Mouse (Mus musculus) MEL (cell line): ENCODE results near the gene Prkch. TPM values are rescaled to one million over a fixed set of nuclear protein-coding genes. Genes with fewer than 3 reads are reported as not detected.

ENCODE experiments used
- DNase-seq: peaks from one replicate; pipeline ENCODE4 v3.0.0; 2011; ENCODE audit warnings: low read depth, low spot score
- H3K27ac ChIP-seq: 2 replicates; pipeline ENCODE4 v1.5.1; 2012; ENCODE audit warnings: low read depth, mild to moderate bottlenecking, control low read depth, low read length, moderate library complexity; ENCODE audit not compliant: control insufficient read depth
- H3K27me3 ChIP-seq, 2 experiments: fragments of 150-350 bp in 1 of 2; sonication (generic) in 1 of 2; 2 replicates each; pipeline ENCODE4 v1.6.1; 2012; ENCODE audit warnings: low read length in 2 of 2, mild to moderate bottlenecking in 2 of 2, improper control_type of control experiment in 1 of 2, moderate library complexity in 1 of 2; ENCODE audit not compliant: insufficient read depth in 2 of 2, control insufficient read depth in 1 of 2
- H3K36me3 ChIP-seq, 2 experiments: 2 replicates each; pipeline ENCODE4 v1.6.1; 2012 to 2014; ENCODE audit warnings: low read length in 2 of 2, improper control_type of control experiment in 1 of 2, inconsistent platforms in 1 of 2, mild to moderate bottlenecking in 1 of 2; ENCODE audit not compliant: insufficient read depth in 2 of 2, control insufficient read depth in 1 of 2
- H3K4me1 ChIP-seq, 2 experiments: fragments of 150-350 bp in 1 of 2; sonication (generic) in 1 of 2; 2 replicates each; pipeline ENCODE4 v1.6.1; 2012; ENCODE audit warnings: low read length in 2 of 2, improper control_type of control experiment in 1 of 2, mild to moderate bottlenecking in 1 of 2; ENCODE audit not compliant: insufficient read depth in 2 of 2, control insufficient read depth in 1 of 2
- H3K4me3 ChIP-seq, 2 experiments: fragments of 150-350 bp in 1 of 2; sonication (generic) in 1 of 2; 2 replicates each; pipeline ENCODE4 v1.5.1; 2012; ENCODE audit warnings: low read depth in 2 of 2, low read length in 2 of 2, mild to moderate bottlenecking in 2 of 2, moderate library complexity in 2 of 2, control low read depth in 1 of 2, improper control_type of control experiment in 1 of 2; ENCODE audit not compliant: control insufficient read depth in 1 of 2, insufficient read depth in 1 of 2
- H3K79me2 ChIP-seq: 2 replicates; pipeline ENCODE4 v1.6.1; 2012; ENCODE audit warnings: mild to moderate bottlenecking, low read length, moderate library complexity; ENCODE audit not compliant: control insufficient read depth, poor library complexity, insufficient read depth
- H3K9ac ChIP-seq: 2 replicates; pipeline ENCODE4 v1.6.1; 2012; ENCODE audit warnings: low read depth, mild to moderate bottlenecking, control low read depth, low read length, moderate library complexity; ENCODE audit not compliant: control insufficient read depth, poor library complexity, severe bottlenecking
- H3K9me3 ChIP-seq: fragments of 150-350 bp; sonication (generic); replicated peaks from 2 replicates; pipeline ENCODE4 v1.6.1; 2012; ENCODE audit warnings: mild to moderate bottlenecking, low read length, improper control_type of control experiment, moderate library complexity; ENCODE audit not compliant: insufficient read depth
- CTCF ChIP-seq, 3 experiments: IDR thresholded peaks in 2 of 3; conservative IDR thresholded peaks in 1 of 3; 2 replicates each; pipeline ENCODE4 v1.5.1; 2011 to 2012; ENCODE audit warnings: low read length in 3 of 3, low read depth in 2 of 3, mild to moderate bottlenecking in 2 of 3, improper control_type of control experiment in 1 of 3, inconsistent platforms in 1 of 3, mixed read lengths in 1 of 3, moderate library complexity in 1 of 3; ENCODE audit not compliant: control insufficient read depth in 1 of 3, insufficient read depth in 1 of 3, poor library complexity in 1 of 3, severe bottlenecking in 1 of 3
- E2F4 ChIP-seq: IDR thresholded peaks from 2 replicates; pipeline ENCODE4 v1.6.1; 2011; ENCODE audit warnings: low read depth, low read length, improper control_type of control experiment, borderline replicate concordance
- ELF1 ChIP-seq: IDR thresholded peaks from 2 replicates; pipeline ENCODE4 v1.6.1; 2014; ENCODE audit warnings: low read depth, mild to moderate bottlenecking, inconsistent platforms, low read length, improper control_type of control experiment, moderate library complexity
- EP300 ChIP-seq, 2 experiments: IDR thresholded peaks; 2 replicates each; pipeline ENCODE4 v1.6.1; 2011; ENCODE audit warnings: improper control_type of control experiment in 2 of 2, low read length in 2 of 2, low read depth in 1 of 2, mild to moderate bottlenecking in 1 of 2
- ETS1 ChIP-seq: IDR thresholded peaks from 2 replicates; pipeline ENCODE4 v1.6.1; 2012; ENCODE audit warnings: low read depth, mild to moderate bottlenecking, inconsistent platforms, low read length, improper control_type of control experiment, moderate library complexity
- JUND ChIP-seq: IDR thresholded peaks from 2 replicates; pipeline ENCODE4 v1.6.1; 2011; ENCODE audit warnings: low read depth, mild to moderate bottlenecking, improper control_type of control experiment, low read length
- KAT2A ChIP-seq: conservative IDR thresholded peaks from 2 replicates; pipeline ENCODE4 v1.6.1; 2012; ENCODE audit warnings: low read depth, low read length, improper control_type of control experiment, inconsistent platforms
- MAX ChIP-seq: IDR thresholded peaks from 2 replicates; pipeline ENCODE4 v1.6.1; 2011; ENCODE audit warnings: low read length, improper control_type of control experiment
- MAZ ChIP-seq: IDR thresholded peaks from 2 replicates; pipeline ENCODE4 v1.6.1; 2012; ENCODE audit warnings: low read depth, mild to moderate bottlenecking, inconsistent platforms, low read length, improper control_type of control experiment
- MYB ChIP-seq: IDR thresholded peaks from 2 replicates; pipeline ENCODE4 v1.6.1; 2011; ENCODE audit warnings: mild to moderate bottlenecking, low read depth, low read length, improper control_type of control experiment
- MYC ChIP-seq: IDR thresholded peaks from 2 replicates; pipeline ENCODE4 v1.6.1; 2011; ENCODE audit warnings: low read depth, mild to moderate bottlenecking, low read length, improper control_type of control experiment, moderate library complexity
- NELFE ChIP-seq: IDR thresholded peaks from 2 replicates; pipeline ENCODE4 v1.6.1; 2011; ENCODE audit warnings: low read depth, low read length, improper control_type of control experiment
- POLR2AphosphoS2 ChIP-seq: IDR thresholded peaks from 2 replicates; pipeline ENCODE4 v1.6.1; 2011; ENCODE audit warnings: low read length, improper control_type of control experiment
- RCOR1 ChIP-seq: IDR thresholded peaks from 2 replicates; pipeline ENCODE4 v1.6.1; 2012; ENCODE audit warnings: low read depth, mild to moderate bottlenecking, inconsistent platforms, low read length, improper control_type of control experiment
- SMC3 ChIP-seq: IDR thresholded peaks from 2 replicates; pipeline ENCODE4 v1.6.1; 2011; ENCODE audit warnings: low read depth, low read length, improper control_type of control experiment
- TAL1 ChIP-seq: IDR thresholded peaks from 2 replicates; pipeline ENCODE4 v1.6.1; 2012; ENCODE audit warnings: mild to moderate bottlenecking, inconsistent platforms, low read length, moderate library complexity, mixed read lengths
- TCF12 ChIP-seq: IDR thresholded peaks from 2 replicates; pipeline ENCODE4 v1.6.1; 2014; ENCODE audit warnings: low read depth, mild to moderate bottlenecking, inconsistent platforms, low read length, improper control_type of control experiment, moderate library complexity
- UBTF ChIP-seq: IDR thresholded peaks from 2 replicates; pipeline ENCODE4 v1.6.1; 2012; ENCODE audit warnings: low read depth, mild to moderate bottlenecking, inconsistent platforms, low read length, improper control_type of control experiment, moderate library complexity, borderline replicate concordance; ENCODE audit not compliant: insufficient read depth
- USF1 ChIP-seq: IDR thresholded peaks from 2 replicates; pipeline ENCODE4 v1.6.1; 2014; ENCODE audit warnings: low read depth, mild to moderate bottlenecking, inconsistent platforms, low read length, improper control_type of control experiment, moderate library complexity
- USF2 ChIP-seq, 2 experiments: IDR thresholded peaks; 2 replicates each; pipeline ENCODE4 v1.6.1; 2011 to 2012; ENCODE audit warnings: improper control_type of control experiment in 2 of 2, low read length in 2 of 2, borderline replicate concordance in 1 of 2, inconsistent platforms in 1 of 2, low read depth in 1 of 2, mild to moderate bottlenecking in 1 of 2; ENCODE audit not compliant: insufficient read depth in 1 of 2
- ZC3H11A ChIP-seq: IDR thresholded peaks from 2 replicates; pipeline ENCODE4 v1.6.1; 2012; ENCODE audit warnings: low read depth, mild to moderate bottlenecking, inconsistent platforms, low read length, improper control_type of control experiment
- ZKSCAN1 ChIP-seq: IDR thresholded peaks from 2 replicates; pipeline ENCODE4 v1.6.1; 2012; ENCODE audit warnings: low read depth, mild to moderate bottlenecking, inconsistent platforms, low read length, improper control_type of control experiment, moderate library complexity
- ZMIZ1 ChIP-seq: IDR thresholded peaks from 2 replicates; pipeline ENCODE4 v1.6.1; 2012; ENCODE audit warnings: low read depth, mild to moderate bottlenecking, inconsistent platforms, low read length, improper control_type of control experiment, moderate library complexity
- polyA plus RNA-seq, 2 experiments: library from polyadenylated mRNA; stranded (reverse) in 1 of 2; unstranded in 1 of 2; fragments of >175 nt in 1 of 2; fragments of >200 nt in 1 of 2; gene quantifications; 2 replicates each; pipeline versions ENCODE4 v1.2.1 to v1.2.4; 2012; ENCODE audit warnings: low replicate concordance in 2 of 2, low read depth in 1 of 2; ENCODE audit not compliant: insufficient read length in 2 of 2, insufficient read depth in 1 of 2, missing spikeins in 1 of 2
- total RNA-seq: library from RNA; depleted of rRNA; stranded (reverse); fragments of 300-350 nt; gene quantifications from 2 replicates; pipeline ENCODE4 v1.2.3, GENCODE M21; 2012

The Prkch gene
- total and polyA plus RNA-seq, 3 experiments: not detected

- no peak overlapping the region for H3K9ac ChIP-seq
- H3K79me2 ChIP-seq: no peaks in the 10 kb centered on the region
- H3K36me3 ChIP-seq: no peaks in the 10 kb centered on the region
- H3K4me1 ChIP-seq: no peaks in the 10 kb centered on the region
- peaks cover 0 to 2% of the 10 kb centered on the region in 2 experiments; a peak in 1 of 4 replicates for H3K27me3 ChIP-seq
- no peaks in the 10 kb centered on the region for H3K9me3 ChIP-seq
- DNase-seq: no peak
- TF ChIP-seq EP300 (IDR thresholded peaks at IDR 0.05; ENCODE audit: low read depth in 1 of 2, low read length in 2 of 2) (no peak), SMC3 (no peak), ZKSCAN1 (no peak), RCOR1 (no peak), ELF1 (no peak), ZMIZ1 (no peak), CTCF (IDR thresholded peaks at IDR 0.05 in 2 of 3, conservative IDR thresholded peaks at IDR 0.05 in 1 of 3; ENCODE audit: control insufficient read depth in 1 of 3, insufficient read depth in 1 of 3, low read depth in 2 of 3, low read length in 3 of 3, poor library complexity in 1 of 3, severe bottlenecking in 1 of 3) (no peak), MAX (no peak), MYC (no peak), ZC3H11A (no peak), KAT2A (no peak), TAL1 (no peak), TCF12 (no peak), USF1 (no peak), UBTF (no peak)
- H3K27ac ChIP-seq: no peak overlapping the region
- no peak overlapping the region for H3K4me3 ChIP-seq
Observed at GRCm38 (mm10) chr12:73727046-73727445, 142.4 kb downstream of the Prkch start.

GRCm38 (mm10) chr12:73730603-73731002 lies 146.0 kb downstream of the Prkch start:
- Histone ChIP-seq H3K4me3 (no peak overlapping the region), H3K36me3 (no peaks in the 10 kb centered on the region), H3K9ac (no peak overlapping the region), H3K27ac (no peak overlapping the region), H3K79me2 (no peaks in the 10 kb centered on the region), H3K27me3 (no peaks in the 10 kb centered on the region; a peak in 1 of 4 replicates), H3K9me3 (no peaks in the 10 kb centered on the region), H3K4me1 (no peaks in the 10 kb centered on the region)
- TF ChIP-seq POLR2AphosphoS2 (no peak), MYB (no peak), ZKSCAN1 (no peak), CTCF (IDR thresholded peaks at IDR 0.05 in 2 of 3, conservative IDR thresholded peaks at IDR 0.05 in 1 of 3; ENCODE audit: control insufficient read depth in 1 of 3, insufficient read depth in 1 of 3, low read depth in 2 of 3, low read length in 3 of 3, poor library complexity in 1 of 3, severe bottlenecking in 1 of 3) (no peak), ETS1 (no peak), UBTF (no peak), MAZ (no peak), JUND (no peak), USF2 (IDR thresholded peaks at IDR 0.05; ENCODE audit: borderline replicate concordance in 1 of 2, insufficient read depth in 1 of 2, low read depth in 1 of 2, low read length in 2 of 2) (no peak), E2F4 (no peak), NELFE (no peak)
- no peak for DNase-seq
